8 mouse cellular contexts compared by ENCODE assay signal in the genomic region with DNA sequence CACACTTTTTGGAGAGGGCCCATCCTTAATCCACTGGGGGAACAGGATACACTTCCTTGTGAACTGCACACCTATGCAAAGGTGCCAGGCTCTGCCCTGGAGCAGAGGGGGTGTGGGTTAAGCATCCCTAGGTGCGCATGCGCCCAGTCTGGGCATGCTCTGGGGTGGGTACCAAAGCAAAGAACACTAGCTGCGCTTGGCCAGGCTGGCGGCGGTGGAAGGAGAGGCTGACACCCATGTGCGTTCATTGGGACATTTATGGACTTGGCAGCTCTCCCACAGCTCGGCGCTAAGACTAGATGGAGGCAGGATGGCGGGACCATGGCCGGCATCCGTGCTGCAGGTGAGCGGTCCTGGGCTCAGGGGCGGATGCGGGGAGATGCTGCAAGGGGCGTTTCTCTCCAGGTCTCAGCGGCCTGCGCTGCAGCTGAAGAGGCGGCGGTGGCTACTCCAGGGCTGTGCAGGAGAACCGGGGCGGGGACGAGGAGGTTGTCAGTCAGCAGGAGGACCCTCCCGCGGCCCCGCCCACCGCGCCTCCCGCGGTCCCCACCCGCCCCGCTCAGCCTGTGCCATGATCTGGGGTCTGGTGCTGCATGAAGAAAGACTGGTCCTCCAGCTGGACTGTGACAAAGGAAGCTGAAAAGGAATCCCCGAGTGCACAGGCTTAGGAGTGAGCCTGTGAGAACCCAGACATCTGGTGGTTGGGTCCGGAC. TPM values are rescaled to one million over a fixed set of nuclear protein-coding genes. Genes with fewer than 3 reads are reported as not detected.
DNase-seq lines count a peak whose midpoint lies in the region; ATAC-seq lines count a peak whose summit lies in the region.

A gene (plus strand): TSS at position 146 of the 713 bp plus-strand sequence.

- no peak for DNase-seq in heart, postnatal 14 days
- DNase-seq in ES-CJ7 (ENCODE audit: low read depth, low spot score): peak; percentile 82
- peak; percentile 57 for DNase-seq in retina, embryonic 14.5 days (ENCODE audit: low spot score)
- DNase-seq in gastrocnemius, postnatal 25 days: no peak
- DNase-seq in adrenal gland, adult (ENCODE audit: inconsistent age in 2 of 2, low spot score in 1 of 2): no peak

- 3% methylated on average over 33 of the region's 33 CpGs for WGBS in heart, embryonic 15.5 days
- 2% methylated on average over 31 of the region's 33 CpGs for WGBS in forebrain, embryonic 13.5 days
- 3% methylated on average over 33 of the region's 33 CpGs for WGBS in limb, embryonic 12.5 days

- peak within 1 kb of the TSS; percentile 19; the same call in 1 of the 2 replicates for H3K4me3 ChIP-seq in heart, embryonic 15.5 days
- H3K4me3 ChIP-seq in forebrain, embryonic 13.5 days: peak within 1 kb of the TSS; percentile 39
- peak within 1 kb of the TSS; percentile 28 for H3K4me3 ChIP-seq in limb, embryonic 12.5 days (replicated peaks)

- H3K36me3 ChIP-seq in heart, embryonic 15.5 days: no peaks in the 10 kb centered on the region
- no peaks in the 10 kb centered on the region for H3K36me3 ChIP-seq in forebrain, embryonic 13.5 days (ENCODE audit: poor library complexity, severe bottlenecking)
- no peaks in the 10 kb centered on the region for H3K36me3 ChIP-seq in limb, embryonic 12.5 days

- peaks cover 29% of the 10 kb centered on the region for H3K27me3 ChIP-seq in heart, embryonic 15.5 days
- H3K27me3 ChIP-seq in forebrain, embryonic 13.5 days: peaks cover 28% of the 10 kb centered on the region
- peaks cover 59% of the 10 kb centered on the region for H3K27me3 ChIP-seq in limb, embryonic 12.5 days

- H3K27ac ChIP-seq in heart, embryonic 15.5 days: no peak within 1 kb of the TSS
- H3K27ac ChIP-seq in forebrain, embryonic 13.5 days: no peak within 1 kb of the TSS
- no peak within 1 kb of the TSS for H3K27ac ChIP-seq in limb, embryonic 12.5 days

- peak within 1 kb of the TSS; percentile 48 for H3K4me2 ChIP-seq in heart, embryonic 15.5 days
- H3K4me2 ChIP-seq in forebrain, embryonic 13.5 days: peak within 1 kb of the TSS; percentile 61
- H3K4me2 ChIP-seq in limb, embryonic 12.5 days: peak within 1 kb of the TSS; percentile 53

- intact Hi-C loops in heart, postnatal 14 days (cut with DNase I): loop anchor here (2.0 kb wide), 1 partner anchor 19 kb away; no protein-coding TSS in a partner anchor

- peaks cover 13% of the 10 kb centered on the region for H3K4me1 ChIP-seq in heart, embryonic 15.5 days (replicated peaks)
- H3K4me1 ChIP-seq in forebrain, embryonic 13.5 days: peaks cover 6% of the 10 kb centered on the region; the same call in 1 of the 2 replicates
- H3K4me1 ChIP-seq in limb, embryonic 12.5 days (replicated peaks): peaks cover 6% of the 10 kb centered on the region

- no peak; the same call in 1 of the 2 replicates for ATAC-seq in heart, embryonic 15.5 days (replicated peaks; ENCODE audit: insufficient number of reproducible peaks, insufficient read depth, low FRiP score, low read depth)
- peak; percentile 91 for ATAC-seq in forebrain, embryonic 13.5 days
- peak; percentile 80 for ATAC-seq in limb, embryonic 12.5 days (ENCODE audit: insufficient number of reproducible peaks, insufficient read depth, low FRiP score, low TSS enrichment, low read depth)

- H3K9ac ChIP-seq in heart, embryonic 15.5 days: no peak within 1 kb of the TSS
- H3K9ac ChIP-seq in forebrain, embryonic 13.5 days: peak within 1 kb of the TSS; percentile 58
- H3K9ac ChIP-seq in limb, embryonic 12.5 days (replicated peaks): no peak within 1 kb of the TSS

- no peaks in the 10 kb centered on the region for H3K9me3 ChIP-seq in heart, embryonic 15.5 days (replicated peaks)
- H3K9me3 ChIP-seq in forebrain, embryonic 13.5 days (replicated peaks): no peaks in the 10 kb centered on the region
- H3K9me3 ChIP-seq in limb, embryonic 12.5 days: no peaks in the 10 kb centered on the region

RNA-seq across cellular contexts. Expression of the gene that starts here (rescaled TPM):
- not detected in 2 replicates for polyA plus RNA-seq in heart, embryonic 15.5 days (2015; fragmentation: Nextera tagmentation; extraction: Ambion mirVana)
- total RNA-seq in heart, postnatal 14 days (2021): not detected
- polyA plus RNA-seq in forebrain, embryonic 13.5 days (2015; fragmentation: Nextera tagmentation; extraction: Ambion mirVana): 2.3 and 3.9 TPM in 2 replicates
- 0.43 TPM in 1 of 2 replicates, not detected in the other for polyA plus RNA-seq in limb, embryonic 12.5 days (2016; fragmentation: Nextera tagmentation; extraction: Ambion mirVana)
- total RNA-seq in gastrocnemius, postnatal 25 days (2021): not detected

Comparison
In these comparisons a context has a peak if more than half of its experiments do, and no peak if none do; other contexts are left out.
1. Peak in ATAC-seq, H3K4me3 ChIP-seq and H3K4me2 ChIP-seq in limb, embryonic 12.5 days; RNA of the gene not detected or under 1 TPM.
2. DNase-seq: peak in ES-CJ7 (single experiment) and retina, embryonic 14.5 days (single experiment); none in heart, postnatal 14 days (0 of 2), gastrocnemius, postnatal 25 days (single experiment) and adrenal gland, adult (0 of 2).
3. Peak in every context shown above with its lines, with median percentiles within 50 percentile points of each other: H3K4me2 ChIP-seq and H3K4me3 ChIP-seq.